Mouse (Mus musculus) ES-Bruce4 (cell line): ENCODE measurements around the gene Fam173b.

Source experiments
- CTCF ChIP-seq: IDR thresholded peaks from one replicate; pipeline ENCODE4 v1.8.1; 2011; ENCODE audit warnings: low read depth, low read length
- EP300 ChIP-seq: IDR thresholded peaks from 2 replicates; pipeline ENCODE4 v1.6.1; 2011; ENCODE audit warnings: low read depth, low read length; ENCODE audit not compliant: insufficient read depth
- POLR2A ChIP-seq: IDR thresholded peaks from one replicate; pipeline ENCODE4 v1.8.1; 2011; ENCODE audit warnings: low read length; ENCODE audit not compliant: insufficient read depth

- TF ChIP-seq CTCF (no peak), EP300 (no peak), POLR2A (no peak)
Observed at GRCm38 (mm10) chr15:31617261-31617660, 15.6 kb downstream of the Fam173b start.
